Mouse (Mus musculus) intestine, embryonic 14.5 days (tissue): Measurements from ENCODE around the gene Slc38a6. TPM values are rescaled to one million over a fixed set of nuclear protein-coding genes. Genes with fewer than 3 reads are reported as not detected.
A peak's percentile ranks its signal among the peaks of the same experiment; 100 is the strongest.

ENCODE experiments used
- ATAC-seq: fragments of 200-750 bp; cut with Nextera tagmentation; replicated peaks from 2 replicates; pipeline ENCODE4 v1.8.0; 2017; ENCODE audit warnings: low read depth, moderate number of reproducible peaks, moderate TSS enrichment, moderate library complexity; ENCODE audit not compliant: low FRiP score, low TSS enrichment
- DNase-seq: peaks from one replicate; pipeline ENCODE4 v3.0.0-alpha.2; 2018; ENCODE audit warnings: low spot score
- H3K27ac ChIP-seq: fragments of 300-500 bp; sonication (generic); 2 replicates; pipeline ENCODE4 v1.5.1; 2014; ENCODE audit warnings: low read depth, mild to moderate bottlenecking, control low read depth
- H3K27me3 ChIP-seq: fragments of 300-500 bp; sonication (generic); replicated peaks from 2 replicates; pipeline ENCODE4 v1.6.1; 2014; ENCODE audit warnings: low read length, control low read depth; ENCODE audit not compliant: control insufficient read depth, insufficient read depth
- H3K36me3 ChIP-seq: fragments of 300-500 bp; sonication (generic); 2 replicates; pipeline ENCODE4 v1.6.1; 2014; ENCODE audit warnings: low read length, control low read depth; ENCODE audit not compliant: control insufficient read depth, insufficient read depth
- H3K4me1 ChIP-seq: fragments of 300-500 bp; sonication (generic); replicated peaks from 2 replicates; pipeline ENCODE4 v1.6.1; 2014; ENCODE audit warnings: low read length, control low read depth, mixed read lengths; ENCODE audit not compliant: control insufficient read depth, insufficient read depth
- H3K4me2 ChIP-seq: fragments of 300-500 bp; sonication (generic); 2 replicates; pipeline ENCODE4 v1.6.1; 2014; ENCODE audit warnings: low read length
- H3K4me3 ChIP-seq: fragments of 300-500 bp; sonication (generic); 2 replicates; pipeline ENCODE4 v1.5.1; 2014; ENCODE audit warnings: low read depth, low read length, control low read depth, mixed read lengths
- H3K9ac ChIP-seq: fragments of 300-500 bp; sonication (generic); 2 replicates; pipeline ENCODE4 v1.6.1; 2014; ENCODE audit warnings: mild to moderate bottlenecking, low read length
- H3K9me3 ChIP-seq: fragments of 300-500 bp; sonication (generic); 2 replicates; pipeline ENCODE4 v1.6.1; 2016; ENCODE audit warnings: low read length, control low read depth; ENCODE audit not compliant: control insufficient read depth
- WGBS: fragments of 180-500 bp; shearing (Covaris S2); extraction: QIAGEN DNeasy Blood & Tissue Kit; methylation state at CpG from one replicate; pipeline ENCODE4 v1.1.7; 2014; 5-methylcytosine and 5-hydroxymethylcytosine counted together
- polyA plus RNA-seq: library from polyadenylated mRNA; unstranded; fragments of >200 nt; fragmentation: Nextera tagmentation; extraction: Ambion mirVana; gene quantifications from 2 replicates; pipeline ENCODE4 v1.2.1, GENCODE M21; 2014

The Slc38a6 gene
- polyA plus RNA-seq, 1 experiment from 2014 or later, result 9.6 TPM

DNA sequence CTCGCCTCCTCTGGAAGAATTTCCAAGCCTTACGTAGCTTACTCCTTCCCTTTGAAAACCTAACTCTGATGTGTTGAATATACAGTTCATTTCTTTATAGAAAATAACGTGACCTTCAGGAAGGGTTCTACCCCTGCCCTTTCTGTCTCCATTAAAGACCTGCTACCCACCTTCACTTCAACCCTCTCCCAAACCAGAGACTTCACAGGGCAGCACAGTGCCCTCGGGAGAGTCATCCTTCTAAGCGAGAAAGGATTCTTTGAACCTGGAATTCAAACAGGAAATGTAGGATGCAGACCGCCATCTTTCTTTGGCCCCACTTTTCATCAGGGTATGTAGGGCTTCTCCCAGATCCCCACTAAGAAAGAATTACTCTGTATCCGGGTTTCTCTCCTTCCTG lies 80.0 kb downstream of the Slc38a6 start:
- Histone ChIP-seq H3K27ac (no peak overlapping the region), H3K4me2 (no peak overlapping the region), H3K4me1 (no peaks in the 10 kb centered on the region), H3K27me3 (no peaks in the 10 kb centered on the region), H3K4me3 (no peak overlapping the region), H3K9ac (no peak overlapping the region), H3K36me3 (no peaks in the 10 kb centered on the region), H3K9me3 (no peaks in the 10 kb centered on the region)
- DNase-seq, result no peak
- ATAC-seq, result no peak
- WGBS, result 91% methylated on average over 7 of the region's 7 CpGs

- Histone ChIP-seq H3K9ac (no peak overlapping the region), H3K9me3 (no peaks in the 10 kb centered on the region), H3K36me3 (no peaks in the 10 kb centered on the region), H3K4me2 (peak overlapping the region; percentile 6; the same call in 1 of the 2 replicates), H3K4me1 (no peaks in the 10 kb centered on the region), H3K27ac (no peak overlapping the region), H3K27me3 (no peaks in the 10 kb centered on the region), H3K4me3 (no peak overlapping the region)
- DNase-seq, result no peak
- 27% methylated on average over 20 of the region's 20 CpGs for whole genome bisulfite sequencing
- 0 out of 2 replicates have a peak, but pooled peaks have one; percentile 15 for ATAC-seq
Observed at GRCm38 (mm10) chr12:73367460-73368079, 81.0 kb downstream of the Slc38a6 start.

DNA sequence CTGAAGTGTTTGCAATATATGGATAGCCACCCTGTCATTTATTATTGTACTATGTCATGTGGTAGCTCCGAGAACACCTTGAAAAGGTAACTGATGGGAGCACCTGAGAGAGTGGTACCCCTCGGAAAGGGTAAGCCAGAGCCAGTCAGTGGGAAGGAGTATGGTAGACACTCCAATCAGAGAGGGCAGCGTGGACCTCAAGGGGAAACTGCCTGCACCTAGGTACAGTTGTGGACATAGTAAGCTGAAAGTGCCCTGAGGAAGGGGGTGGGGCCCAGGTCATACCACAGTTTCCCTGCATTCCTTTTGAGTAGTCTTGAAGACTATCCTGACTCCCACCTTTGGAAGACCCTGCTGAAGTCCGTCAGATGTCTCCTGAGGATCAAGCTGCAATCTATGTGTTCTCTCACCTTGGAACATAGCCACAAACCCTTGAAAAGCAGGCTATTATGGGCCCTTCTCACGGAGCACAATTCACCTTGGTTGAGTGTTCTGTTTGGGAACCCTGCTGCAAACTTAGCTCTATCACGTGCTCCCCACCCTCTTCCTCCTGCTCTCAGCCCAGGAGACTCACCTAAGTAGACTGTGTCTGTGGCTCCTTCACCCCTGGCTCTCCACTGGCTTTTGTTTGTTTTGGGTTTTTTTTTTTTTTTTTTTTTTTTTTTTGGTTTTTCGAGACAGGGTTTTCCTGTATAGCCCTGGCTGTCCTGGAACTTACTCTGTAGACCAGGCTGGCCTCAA lies 82.5 kb downstream of the Slc38a6 start:
- Histone ChIP-seq H3K4me2 (no peak overlapping the region), H3K9ac (no peak overlapping the region), H3K4me1 (no peaks in the 10 kb centered on the region), H3K4me3 (no peak overlapping the region), H3K36me3 (no peaks in the 10 kb centered on the region), H3K27me3 (no peaks in the 10 kb centered on the region), H3K27ac (no peak overlapping the region), H3K9me3 (no peaks in the 10 kb centered on the region)
- 86% methylated on average over 6 of the region's 7 CpGs for WGBS
- DNase-seq (no peak), ATAC-seq (no peak)

GRCm38 (mm10) chr12:73370367-73370944 lies 83.9 kb downstream of the Slc38a6 start:
- Histone ChIP-seq H3K27me3 (no peaks in the 10 kb centered on the region), H3K4me3 (no peak overlapping the region), H3K27ac (no peak overlapping the region), H3K36me3 (no peaks in the 10 kb centered on the region), H3K4me2 (no peak overlapping the region), H3K9ac (no peak overlapping the region), H3K4me1 (no peaks in the 10 kb centered on the region), H3K9me3 (no peaks in the 10 kb centered on the region)
- 68% methylated on average over 4 of the region's 4 CpGs for WGBS
- no peak for DNase-seq
- no peak for ATAC-seq

GRCm38 (mm10) chr12:73371132-73371531 lies 84.6 kb downstream of the Slc38a6 start:
- no peak overlapping the region for H3K9ac ChIP-seq
- H3K4me3 ChIP-seq, result no peak overlapping the region
- DNase-seq (no peak), ATAC-seq (no peak)
- H3K27me3 ChIP-seq, result no peaks in the 10 kb centered on the region
- H3K27ac ChIP-seq, result no peak overlapping the region
- no peaks in the 10 kb centered on the region for H3K4me1 ChIP-seq
- no peak overlapping the region for H3K4me2 ChIP-seq
- H3K9me3 ChIP-seq, result no peaks in the 10 kb centered on the region
- H3K36me3 ChIP-seq, result no peaks in the 10 kb centered on the region
- WGBS, result 83% methylated on average over 7 of the region's 7 CpGs

GRCm38 (mm10) chr12:73378026-73378425 lies 91.4 kb downstream of the Slc38a6 start:
- no peak overlapping the region for H3K27ac ChIP-seq
- ATAC-seq (no peak), DNase-seq (no peak)
- H3K4me2 ChIP-seq, result no peak overlapping the region
- H3K4me1 ChIP-seq, result peaks cover 6% of the 10 kb centered on the region
- H3K9me3 ChIP-seq, result no peaks in the 10 kb centered on the region
- 55% methylated on average over 5 of the region's 5 CpGs for WGBS
- no peak overlapping the region for H3K4me3 ChIP-seq
- no peak overlapping the region for H3K9ac ChIP-seq
- H3K27me3 ChIP-seq, result no peaks in the 10 kb centered on the region
- no peaks in the 10 kb centered on the region for H3K36me3 ChIP-seq

DNA sequence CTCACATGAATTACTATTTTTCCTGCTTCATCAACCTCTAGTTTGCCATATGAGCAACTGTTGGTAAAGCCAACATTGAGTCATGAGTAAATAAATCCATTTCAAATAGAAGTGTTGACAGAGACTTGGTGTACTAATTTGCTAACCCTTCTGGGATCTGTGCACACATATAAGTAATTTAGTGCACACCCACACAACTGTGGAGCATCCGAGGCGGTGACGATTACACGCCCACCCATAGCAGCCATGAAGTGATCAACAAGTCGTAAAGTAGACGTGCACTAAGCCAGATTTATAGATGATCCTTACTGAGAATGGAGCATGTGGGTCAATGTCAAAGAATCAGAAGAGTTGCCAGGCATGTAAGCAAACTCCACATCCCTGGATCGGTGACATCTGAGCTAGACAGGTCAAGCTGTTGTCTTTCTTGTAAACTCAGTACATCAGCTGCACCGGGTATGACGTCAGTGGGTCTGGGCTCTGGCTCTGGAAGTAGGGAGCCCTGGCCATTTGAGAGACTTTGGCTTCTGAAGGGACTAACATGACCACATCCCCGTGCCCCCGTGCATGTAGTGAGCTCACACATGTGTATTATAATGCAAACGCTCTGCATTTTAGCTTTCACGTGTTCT lies 92.3 kb downstream of the Slc38a6 start:
- Histone ChIP-seq H3K4me3 (no peak overlapping the region), H3K27ac (no peak overlapping the region), H3K27me3 (no peaks in the 10 kb centered on the region), H3K4me1 (peaks cover 11% of the 10 kb centered on the region), H3K9ac (no peak overlapping the region), H3K36me3 (no peaks in the 10 kb centered on the region), H3K4me2 (no peak overlapping the region), H3K9me3 (no peaks in the 10 kb centered on the region)
- ATAC-seq, result no peak
- WGBS, result 72% methylated on average over 13 of the region's 13 CpGs
- DNase-seq, result no peak

DNA sequence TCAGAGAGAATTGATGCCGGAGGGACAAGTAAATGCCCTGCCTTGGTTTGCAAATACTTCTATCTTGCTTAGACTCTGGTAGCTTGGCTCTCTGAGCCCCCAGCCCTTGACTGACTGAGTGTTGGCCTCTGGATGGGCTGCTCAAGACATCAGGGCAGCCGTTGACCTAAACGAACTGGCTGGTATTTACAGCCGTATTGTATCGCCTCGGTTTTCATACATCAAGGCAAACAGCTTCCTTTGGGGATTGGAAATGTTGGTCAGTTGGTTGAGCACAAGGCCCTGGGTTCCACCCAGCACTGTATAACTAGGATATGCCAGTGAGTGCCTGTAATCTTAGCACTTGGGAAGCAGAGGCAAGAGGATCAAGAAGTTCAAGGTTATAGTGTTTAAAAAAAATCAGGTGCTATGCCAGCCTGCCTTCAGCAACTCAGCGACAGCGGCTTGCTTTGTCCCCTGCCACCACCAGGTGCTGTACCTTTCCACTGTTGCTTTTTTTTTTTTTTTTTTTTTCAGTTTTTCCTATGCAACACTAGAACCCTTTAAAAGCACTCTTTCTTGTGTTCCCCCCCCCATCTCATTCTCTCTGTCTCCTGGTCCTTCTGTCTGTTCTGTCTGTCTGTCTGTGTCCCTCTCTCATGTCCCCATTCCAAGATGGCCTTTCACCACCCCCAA lies 94.2 kb downstream of the Slc38a6 start:
- 66% methylated on average over 8 of the region's 8 CpGs for WGBS
- H3K4me2 ChIP-seq, result no peak overlapping the region
- H3K36me3 ChIP-seq, result no peaks in the 10 kb centered on the region
- peaks cover 11% of the 10 kb centered on the region for H3K4me1 ChIP-seq
- no peak overlapping the region for H3K4me3 ChIP-seq
- ATAC-seq (no peak), DNase-seq (no peak)
- no peaks in the 10 kb centered on the region for H3K9me3 ChIP-seq
- no peak overlapping the region for H3K27ac ChIP-seq
- H3K9ac ChIP-seq, result no peak overlapping the region
- H3K27me3 ChIP-seq, result no peaks in the 10 kb centered on the region
